Mouse (Mus musculus): ENCODE data around the gene Twsg1. TPM values are rescaled to one million over a fixed set of nuclear protein-coding genes. Genes with fewer than 3 reads are reported as not detected.

The Twsg1 gene
- polyA plus RNA-seq, 1 experiment from 2014 or later: 105 TPM

GRCm38 (mm10) chr17:65885697-65886529 is 65.1 kb downstream of the Twsg1 start, which contains the start of gene Ralbp1:
TSS of gene Ralbp1 (minus strand) at chr17:65885798.
- no peaks in the 10 kb centered on the region for H3K27me3 ChIP-seq (ENCODE audit: control insufficient read depth, insufficient read depth, low read length)
- peak within 1 kb of the TSS; percentile 94 for H3K27ac ChIP-seq (ENCODE audit: low read length)
- no peak for ATAC-seq (replicated peaks; ENCODE audit: extremely low read depth, insufficient read depth, low FRiP score)
- 7% methylated on average over 14 of the region's 14 CpGs for WGBS
- peak within 1 kb of the TSS; percentile 80 for H3K4me2 ChIP-seq (ENCODE audit: low read depth, low read length)
- peaks cover 21% of the 10 kb centered on the region for H3K4me1 ChIP-seq (ENCODE audit: control insufficient read depth, insufficient read depth, low read length)
- H3K9me3 ChIP-seq (replicated peaks; ENCODE audit: control insufficient read depth, low read length): no peaks in the 10 kb centered on the region
- peak within 1 kb of the TSS; percentile 96 for H3K4me3 ChIP-seq (ENCODE audit: low read length)
- peak within 1 kb of the TSS; percentile 92 for H3K9ac ChIP-seq (ENCODE audit: low read length)
- H3K36me3 ChIP-seq (ENCODE audit: control insufficient read depth, insufficient read depth): no peaks in the 10 kb centered on the region

- ATAC-seq (replicated peaks; ENCODE audit: extremely low read depth, insufficient read depth, low FRiP score): no peak
- peak overlapping the region; percentile 94 for H3K27ac ChIP-seq (ENCODE audit: low read length)
- H3K36me3 ChIP-seq (ENCODE audit: control insufficient read depth, insufficient read depth): no peaks in the 10 kb centered on the region
- H3K9ac ChIP-seq (ENCODE audit: low read length): peak overlapping the region; percentile 74
- H3K9me3 ChIP-seq (replicated peaks; ENCODE audit: control insufficient read depth, low read length): no peaks in the 10 kb centered on the region
- peaks cover 21% of the 10 kb centered on the region for H3K4me1 ChIP-seq (ENCODE audit: control insufficient read depth, insufficient read depth, low read length)
- 0% methylated on average over 11 of the region's 11 CpGs for WGBS
- peak overlapping the region; percentile 80 for H3K4me2 ChIP-seq (ENCODE audit: low read depth, low read length)
- no peaks in the 10 kb centered on the region for H3K27me3 ChIP-seq (ENCODE audit: control insufficient read depth, insufficient read depth, low read length)
- peak overlapping the region; percentile 96 for H3K4me3 ChIP-seq (ENCODE audit: low read length)
Measured at GRCm38 (mm10) chr17:65885398-65885696, 65.7 kb downstream of the Twsg1 start.

- peak; percentile 98 for ATAC-seq (replicated peaks; ENCODE audit: extremely low read depth, insufficient read depth, low FRiP score)
- peaks cover 21% of the 10 kb centered on the region for H3K4me1 ChIP-seq (ENCODE audit: control insufficient read depth, insufficient read depth, low read length)
Measured at GRCm38 (mm10) chr17:65884691-65885397, 66.2 kb downstream of the Twsg1 start.

GRCm38 (mm10) chr17:65884061-65884669 is 66.9 kb downstream of the Twsg1 start:
- peak overlapping the region; percentile 92 for H3K9ac ChIP-seq (ENCODE audit: low read length)
- peak overlapping the region; percentile 94 for H3K27ac ChIP-seq (ENCODE audit: low read length)
- H3K4me2 ChIP-seq (ENCODE audit: low read depth, low read length): peak overlapping the region; percentile 74
- H3K9me3 ChIP-seq (replicated peaks; ENCODE audit: control insufficient read depth, low read length): no peaks in the 10 kb centered on the region
- peak; percentile 2; the same call in 1 of the 2 replicates for ATAC-seq (replicated peaks; ENCODE audit: extremely low read depth, insufficient read depth, low FRiP score)
- peak overlapping the region; percentile 96 for H3K4me3 ChIP-seq (ENCODE audit: low read length)
- H3K27me3 ChIP-seq (ENCODE audit: control insufficient read depth, insufficient read depth, low read length): no peaks in the 10 kb centered on the region
- peaks cover 21% of the 10 kb centered on the region for H3K4me1 ChIP-seq (ENCODE audit: control insufficient read depth, insufficient read depth, low read length)
- no peaks in the 10 kb centered on the region for H3K36me3 ChIP-seq (ENCODE audit: control insufficient read depth, insufficient read depth)
- 2% methylated on average over 50 of the region's 56 CpGs for WGBS

More at GRCm38 (mm10) chr17:65884691-65885397, 66.2 kb downstream of the Twsg1 start:
- WGBS: under 1% methylated on average over 66 of the region's 67 CpGs
- Histone ChIP-seq H3K27ac (ENCODE audit: low read length) (peak overlapping the region; percentile 94), H3K9ac (ENCODE audit: low read length) (peak overlapping the region; percentile 92), H3K4me2 (ENCODE audit: low read depth, low read length) (peak overlapping the region; percentile 80), H3K4me3 (ENCODE audit: low read length) (peak overlapping the region; percentile 96), H3K9me3 (replicated peaks; ENCODE audit: control insufficient read depth, low read length) (no peaks in the 10 kb centered on the region), H3K36me3 (ENCODE audit: control insufficient read depth, insufficient read depth) (no peaks in the 10 kb centered on the region), H3K27me3 (ENCODE audit: control insufficient read depth, insufficient read depth, low read length) (no peaks in the 10 kb centered on the region)

GRCm38 (mm10) chr17:65877026-65877425 is 74.0 kb downstream of the Twsg1 start:
- WGBS: 76% methylated on average over 6 of the region's 6 CpGs
- no peak for ATAC-seq (replicated peaks; ENCODE audit: extremely low read depth, insufficient read depth, low FRiP score)
- Histone ChIP-seq H3K4me3 (ENCODE audit: low read length) (no peak overlapping the region), H3K27ac (ENCODE audit: low read length) (no peak overlapping the region), H3K9me3 (replicated peaks; ENCODE audit: control insufficient read depth, low read length) (no peaks in the 10 kb centered on the region), H3K4me1 (ENCODE audit: control insufficient read depth, insufficient read depth, low read length) (peaks cover under 1% of the 10 kb centered on the region; the same call in 1 of the 2 replicates), H3K27me3 (ENCODE audit: control insufficient read depth, insufficient read depth, low read length) (no peaks in the 10 kb centered on the region), H3K36me3 (ENCODE audit: control insufficient read depth, insufficient read depth) (no peaks in the 10 kb centered on the region), H3K4me2 (ENCODE audit: low read depth, low read length) (no peak overlapping the region), H3K9ac (ENCODE audit: low read length) (no peak overlapping the region)

- no peak overlapping the region for H3K4me2 ChIP-seq (ENCODE audit: low read depth, low read length)
- WGBS: 87% methylated on average over 11 of the region's 11 CpGs
- no peaks in the 10 kb centered on the region; the same call in 1 of the 2 replicates for H3K4me1 ChIP-seq (ENCODE audit: control insufficient read depth, insufficient read depth, low read length)
- no peak overlapping the region for H3K4me3 ChIP-seq (ENCODE audit: low read length)
- 0 out of 2 replicates have a peak, but pooled peaks have one; percentile 14 for ATAC-seq (replicated peaks; ENCODE audit: extremely low read depth, insufficient read depth, low FRiP score)
- H3K27ac ChIP-seq (ENCODE audit: low read length): no peak overlapping the region
- no peaks in the 10 kb centered on the region for H3K36me3 ChIP-seq (ENCODE audit: control insufficient read depth, insufficient read depth)
- no peak overlapping the region for H3K9ac ChIP-seq (ENCODE audit: low read length)
- no peaks in the 10 kb centered on the region for H3K27me3 ChIP-seq (ENCODE audit: control insufficient read depth, insufficient read depth, low read length)
- no peaks in the 10 kb centered on the region for H3K9me3 ChIP-seq (replicated peaks; ENCODE audit: control insufficient read depth, low read length)
Measured at GRCm38 (mm10) chr17:65873834-65874233, 77.2 kb downstream of the Twsg1 start.

- no peaks in the 10 kb centered on the region for H3K9me3 ChIP-seq (replicated peaks; ENCODE audit: control insufficient read depth, low read length)
- H3K27me3 ChIP-seq (ENCODE audit: control insufficient read depth, insufficient read depth, low read length): no peaks in the 10 kb centered on the region
- H3K4me1 ChIP-seq (ENCODE audit: control insufficient read depth, insufficient read depth, low read length): no peaks in the 10 kb centered on the region; the same call in 1 of the 2 replicates
- ATAC-seq (replicated peaks; ENCODE audit: extremely low read depth, insufficient read depth, low FRiP score): no peak
- no peak overlapping the region for H3K4me3 ChIP-seq (ENCODE audit: low read length)
- H3K4me2 ChIP-seq (ENCODE audit: low read depth, low read length): no peak overlapping the region
- H3K36me3 ChIP-seq (ENCODE audit: control insufficient read depth, insufficient read depth): no peaks in the 10 kb centered on the region
- WGBS: 84% methylated on average over 4 of the region's 4 CpGs
- H3K9ac ChIP-seq (ENCODE audit: low read length): no peak overlapping the region
- no peak overlapping the region for H3K27ac ChIP-seq (ENCODE audit: low read length)
Measured at GRCm38 (mm10) chr17:65873156-65873555, 77.9 kb downstream of the Twsg1 start.

GRCm38 (mm10) chr17:65872652-65873051 is 78.4 kb downstream of the Twsg1 start:
- H3K9ac ChIP-seq (ENCODE audit: low read length): no peak overlapping the region
- H3K36me3 ChIP-seq (ENCODE audit: control insufficient read depth, insufficient read depth): no peaks in the 10 kb centered on the region
- H3K27ac ChIP-seq (ENCODE audit: low read length): peak overlapping the region; percentile 25; the same call in 1 of the 2 replicates
- no peaks in the 10 kb centered on the region for H3K9me3 ChIP-seq (replicated peaks; ENCODE audit: control insufficient read depth, low read length)
- no peaks in the 10 kb centered on the region for H3K27me3 ChIP-seq (ENCODE audit: control insufficient read depth, insufficient read depth, low read length)
- no peaks in the 10 kb centered on the region; the same call in 1 of the 2 replicates for H3K4me1 ChIP-seq (ENCODE audit: control insufficient read depth, insufficient read depth, low read length)
- 44% methylated on average over 6 of the region's 6 CpGs for WGBS
- H3K4me2 ChIP-seq (ENCODE audit: low read depth, low read length): no peak overlapping the region
- H3K4me3 ChIP-seq (ENCODE audit: low read length): no peak overlapping the region
- ATAC-seq (replicated peaks; ENCODE audit: extremely low read depth, insufficient read depth, low FRiP score): peak; percentile 59
